Mouse (Mus musculus) ovary, adult 18-20 months (tissue): Measurements from ENCODE around the gene Ak2.
A peak's percentile ranks its signal among the peaks of the same experiment; 100 is the strongest.

ENCODE experiments used
- DNase-seq: peaks from one replicate; pipeline ENCODE4 v3.0.0; 2022; ENCODE audit warnings: low spot score, mixed read lengths

Ak2 gene

DNA sequence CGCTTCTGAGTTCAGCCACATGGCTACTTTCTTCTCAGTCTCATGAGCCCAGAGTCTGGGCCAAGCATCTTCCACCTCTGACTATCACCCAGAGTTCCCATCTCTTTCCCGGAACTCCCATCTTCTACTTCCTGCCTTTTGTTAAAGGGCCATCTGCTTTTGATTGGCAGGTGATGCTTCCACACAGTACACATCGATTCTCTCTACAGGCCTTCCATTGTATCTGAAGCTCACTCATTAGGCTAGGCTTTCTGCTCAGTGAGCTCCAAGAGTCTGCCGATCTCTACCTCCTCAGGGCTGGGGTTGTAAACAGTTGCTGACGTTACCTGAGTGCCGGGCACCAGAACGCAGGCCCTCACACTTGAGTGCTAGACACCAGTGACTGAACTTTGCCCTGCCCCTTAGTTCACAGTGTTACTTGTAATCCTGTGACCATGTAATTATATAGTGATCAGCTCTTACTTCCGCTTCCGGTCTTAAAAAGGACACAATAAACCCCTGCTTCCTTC lies at the start of gene Ak2:
TSS of gene Ak2 (plus strand) at position 459 of the 509 bp plus-strand sequence.
- DNase-seq: no peak

DNA sequence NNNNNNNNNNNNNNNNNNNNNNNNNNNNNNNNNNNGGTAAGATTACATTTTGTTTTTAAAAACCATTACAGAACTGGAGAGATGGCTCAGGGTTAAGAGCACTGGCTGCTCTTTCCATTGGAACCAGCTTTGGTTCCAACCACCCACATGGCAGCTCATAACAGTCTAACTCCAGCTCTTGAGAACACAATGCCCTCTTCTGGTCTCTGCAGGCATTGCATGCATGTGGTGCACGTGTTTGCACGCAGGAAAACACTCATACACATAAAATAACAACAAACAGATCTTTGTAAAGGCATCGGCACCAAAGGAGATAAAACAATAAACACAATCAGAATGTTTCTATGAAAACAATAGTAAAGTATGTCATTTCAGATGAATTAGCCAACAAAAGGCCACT lies 49.4 kb upstream of the Ak2 start:
- DNase-seq: no peak

DNA sequence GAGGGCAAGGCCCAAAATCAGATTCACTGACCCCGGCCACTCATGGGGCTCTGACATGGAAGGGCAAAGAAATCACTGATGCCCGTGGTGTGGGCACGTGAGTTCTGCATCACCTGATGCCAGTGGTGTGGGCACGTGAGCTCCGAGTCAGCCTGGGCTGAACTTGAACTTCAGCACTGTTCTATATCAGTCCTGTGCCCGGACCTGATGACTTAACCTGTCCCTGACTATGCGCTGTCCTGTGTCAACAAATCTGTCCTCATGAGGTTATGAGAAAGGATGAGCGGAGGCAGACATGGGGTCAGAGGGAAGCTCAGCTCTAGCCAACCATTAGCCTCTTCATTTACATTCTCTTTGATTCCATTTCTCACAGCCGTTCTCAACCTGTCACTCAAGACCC lies 45.0 kb upstream of the Ak2 start:
- no peak for DNase-seq

DNA sequence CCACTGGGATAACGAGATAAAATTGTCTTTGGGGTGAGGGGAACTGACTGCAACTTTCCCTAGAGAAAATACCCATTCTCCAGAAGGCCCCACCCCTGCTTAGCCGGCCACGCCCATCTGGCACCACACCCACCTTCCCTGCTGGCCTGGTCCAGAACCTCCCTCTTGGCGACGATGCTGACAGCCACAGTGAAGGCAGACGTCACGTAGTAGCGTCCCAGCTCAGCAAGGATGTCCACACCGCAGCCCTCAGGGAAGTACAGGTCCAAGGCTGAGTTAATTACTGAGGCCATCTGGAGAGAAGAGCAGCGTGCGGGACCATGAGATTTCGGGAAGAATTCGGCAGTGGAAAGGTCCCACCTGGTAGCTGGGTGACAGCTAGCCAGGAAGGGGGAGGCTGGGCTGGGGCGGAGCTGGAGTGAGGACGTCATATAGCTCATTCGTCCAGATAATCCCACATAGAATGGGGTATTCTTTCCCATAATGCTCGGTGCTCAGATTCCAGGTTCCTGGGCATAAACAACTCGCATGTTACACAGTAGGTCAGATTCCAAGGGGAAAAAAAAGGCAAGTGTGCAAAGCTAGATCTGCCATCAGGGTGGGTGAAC lies 44.3 kb upstream of the Ak2 start:
- no peak for DNase-seq

DNA sequence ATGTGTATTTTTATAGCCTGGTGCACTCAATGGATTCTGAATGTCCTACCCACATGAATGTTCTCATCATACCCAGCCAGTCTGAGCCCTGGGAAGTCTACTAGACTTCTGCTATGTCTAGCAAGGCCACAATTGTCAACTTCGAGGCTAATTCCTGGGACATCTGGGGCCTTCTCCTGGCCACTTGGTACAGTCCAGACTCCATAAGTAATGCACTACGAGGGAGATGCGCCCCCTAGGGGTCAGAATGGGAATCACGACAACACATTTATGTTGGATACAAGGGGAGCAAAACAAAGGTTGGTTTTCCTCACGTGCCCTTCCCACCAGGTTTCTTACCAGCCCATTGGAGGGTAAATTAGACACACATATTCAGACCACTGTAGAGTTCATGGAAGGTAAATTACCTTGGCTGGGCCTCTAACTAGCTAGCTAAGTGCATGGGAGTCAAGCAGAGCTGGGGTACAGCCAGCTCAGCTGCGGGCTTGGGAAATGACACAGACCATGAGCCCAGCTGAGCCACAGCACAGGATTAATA lies 43.6 kb upstream of the Ak2 start:
- no peak for DNase-seq

DNA sequence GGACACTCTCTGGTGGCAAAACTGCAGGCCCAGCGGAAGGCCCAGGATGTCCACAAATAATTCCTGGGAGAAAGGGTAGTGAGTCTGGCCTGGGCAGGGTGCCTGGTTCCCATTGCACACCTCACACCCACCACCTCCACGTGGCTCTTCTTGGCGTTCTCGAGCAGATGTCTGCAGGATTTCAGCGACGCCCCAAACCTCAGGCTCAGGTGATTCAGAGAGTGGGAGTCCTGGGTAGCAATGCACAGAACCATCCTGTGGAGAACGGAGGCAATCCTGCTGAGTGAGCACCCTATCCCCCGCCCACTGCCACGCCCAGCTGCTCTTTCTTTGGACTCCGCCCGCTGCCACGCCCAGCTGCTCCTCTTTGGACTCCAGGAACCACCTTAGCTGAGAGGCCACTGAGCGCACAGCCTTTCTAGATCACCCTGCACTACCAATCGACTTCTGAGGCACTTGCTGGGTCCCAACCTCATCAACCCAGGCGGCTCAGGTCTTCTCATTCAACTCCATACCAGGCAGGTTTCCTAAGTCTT lies 42.2 kb upstream of the Ak2 start:
- no peak for DNase-seq

DNA sequence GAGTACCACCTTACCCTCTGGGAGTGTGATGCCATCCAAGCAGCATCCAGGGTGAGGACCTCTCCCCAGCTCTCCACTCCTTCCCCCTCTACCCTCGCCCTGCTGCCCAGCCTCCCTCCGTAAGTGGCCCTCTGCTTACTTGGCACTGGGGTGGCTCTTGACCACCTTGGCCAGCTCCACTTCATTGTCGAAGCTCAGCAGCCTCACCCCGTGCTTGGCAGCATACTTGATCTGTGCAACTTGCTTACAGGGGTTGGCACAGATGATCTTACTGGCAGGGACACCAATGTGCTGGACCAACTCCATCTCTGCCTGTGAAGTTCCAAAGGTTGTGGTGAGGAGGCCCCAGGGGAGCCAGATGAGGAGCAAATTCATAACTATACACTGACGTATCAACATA lies 41.3 kb upstream of the Ak2 start:
- no peak for DNase-seq

DNA sequence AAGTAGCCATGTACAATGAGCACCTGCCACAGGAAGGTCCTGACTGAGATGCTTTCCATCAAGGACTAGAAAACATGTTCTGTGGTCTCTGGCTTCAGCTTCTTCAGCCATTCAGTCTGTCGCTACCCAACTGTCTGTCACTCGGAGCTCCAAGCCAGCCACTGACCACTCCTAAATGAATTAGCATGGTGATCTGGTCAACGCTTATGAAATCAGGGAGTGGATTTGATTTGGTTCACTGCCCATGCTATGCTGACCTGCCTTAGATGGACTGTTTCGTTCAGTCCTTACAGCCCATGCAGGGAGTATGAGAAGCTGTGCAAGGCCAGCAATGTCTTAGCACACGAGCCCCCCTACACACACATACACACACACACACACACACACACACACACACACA lies 37.9 kb upstream of the Ak2 start:
- DNase-seq: no peak

DNA sequence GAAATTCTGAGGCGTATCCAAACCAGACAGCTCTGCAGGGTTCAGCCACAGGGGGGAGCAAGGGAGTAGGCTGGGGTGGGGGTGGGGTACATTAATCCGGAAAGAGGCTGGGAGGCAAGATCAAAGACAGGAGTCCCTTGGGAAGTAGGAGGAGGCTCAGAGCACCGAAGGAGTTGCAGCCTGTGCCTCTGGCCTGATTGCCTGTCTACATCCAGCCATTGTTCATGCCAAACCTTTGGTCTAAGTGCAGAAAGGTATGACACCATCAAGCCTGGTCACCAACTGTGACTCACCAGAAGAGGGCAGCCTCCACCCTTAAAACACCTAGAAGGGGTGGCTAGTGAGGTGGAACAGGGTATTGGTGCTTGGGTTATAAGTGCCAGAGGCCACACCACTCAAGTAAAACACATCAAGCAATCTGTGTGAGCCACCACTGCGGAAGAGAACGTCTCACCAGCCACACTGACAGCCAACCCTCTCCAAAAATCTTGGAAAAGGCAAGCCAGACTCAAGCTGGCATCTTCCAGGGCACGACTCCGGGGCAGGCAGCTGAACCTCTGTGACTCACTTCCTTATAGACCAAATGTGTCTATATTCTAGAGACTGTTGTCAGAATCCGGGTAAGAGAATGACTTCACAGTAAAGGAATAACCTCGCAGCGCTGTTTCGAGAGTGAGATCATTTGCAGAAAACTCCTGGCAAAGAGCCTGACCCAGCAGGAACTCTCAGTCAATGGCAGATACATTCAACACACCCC lies 34.4 kb upstream of the Ak2 start:
- no peak for DNase-seq

DNA sequence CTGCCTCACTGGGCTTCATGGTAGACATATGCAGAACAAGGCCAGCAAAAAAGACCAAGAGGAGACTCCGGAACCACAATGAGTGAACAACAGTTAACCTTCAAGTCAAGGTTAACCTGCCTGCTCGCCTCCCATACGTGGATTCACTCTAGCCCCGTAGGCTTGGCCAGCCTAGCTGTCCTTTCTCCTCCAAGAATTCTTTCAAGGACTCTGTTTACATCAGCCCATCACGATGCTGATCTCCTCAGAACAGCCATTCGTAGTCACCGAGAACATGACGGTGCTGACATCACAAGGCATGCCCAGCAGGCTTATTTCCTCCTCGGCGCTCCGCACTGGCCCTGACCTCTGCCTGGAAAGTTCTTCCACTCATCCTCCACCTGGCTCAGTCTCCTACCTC lies 33.6 kb upstream of the Ak2 start:
- DNase-seq: no peak

DNA sequence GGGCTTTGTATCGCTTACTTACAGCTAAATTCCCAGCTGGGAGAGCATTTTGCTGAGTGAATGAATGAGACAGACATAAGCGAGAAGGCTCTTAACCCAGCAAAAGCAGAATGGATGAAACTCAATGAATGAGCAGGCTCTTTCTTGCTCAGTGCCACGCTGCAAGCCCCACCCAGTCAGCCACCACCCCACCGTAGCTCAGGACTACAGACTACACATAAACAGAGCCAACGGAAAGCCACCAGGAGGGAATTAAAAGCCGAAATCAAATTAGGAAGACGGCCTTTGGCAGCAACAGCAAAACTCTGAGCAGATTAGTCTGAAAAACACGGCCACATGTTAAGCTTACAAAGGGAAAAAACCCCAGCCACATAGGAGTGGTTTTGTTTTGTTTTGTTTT lies 32.9 kb upstream of the Ak2 start:
- DNase-seq: no peak

DNA sequence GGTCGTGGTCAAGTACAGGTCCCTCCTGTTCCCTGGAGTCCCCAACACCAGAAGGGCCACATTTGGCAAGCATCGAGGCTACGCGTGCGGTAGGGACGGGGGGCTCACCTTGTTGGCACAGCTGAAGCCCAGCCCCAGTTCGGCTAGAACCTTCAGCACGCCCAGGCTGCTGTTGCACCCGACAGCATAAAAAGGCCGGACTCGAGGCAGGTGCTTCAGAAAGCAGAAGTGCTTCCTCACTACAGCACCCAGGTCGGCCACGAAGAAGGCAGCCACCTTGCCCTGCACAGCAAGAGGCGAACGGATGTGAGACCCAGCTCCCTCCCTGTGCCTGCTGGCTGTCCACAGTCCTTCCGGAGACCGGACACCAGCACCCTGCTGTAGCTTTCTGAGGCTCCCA lies 32.1 kb upstream of the Ak2 start:
- no peak for DNase-seq

DNA sequence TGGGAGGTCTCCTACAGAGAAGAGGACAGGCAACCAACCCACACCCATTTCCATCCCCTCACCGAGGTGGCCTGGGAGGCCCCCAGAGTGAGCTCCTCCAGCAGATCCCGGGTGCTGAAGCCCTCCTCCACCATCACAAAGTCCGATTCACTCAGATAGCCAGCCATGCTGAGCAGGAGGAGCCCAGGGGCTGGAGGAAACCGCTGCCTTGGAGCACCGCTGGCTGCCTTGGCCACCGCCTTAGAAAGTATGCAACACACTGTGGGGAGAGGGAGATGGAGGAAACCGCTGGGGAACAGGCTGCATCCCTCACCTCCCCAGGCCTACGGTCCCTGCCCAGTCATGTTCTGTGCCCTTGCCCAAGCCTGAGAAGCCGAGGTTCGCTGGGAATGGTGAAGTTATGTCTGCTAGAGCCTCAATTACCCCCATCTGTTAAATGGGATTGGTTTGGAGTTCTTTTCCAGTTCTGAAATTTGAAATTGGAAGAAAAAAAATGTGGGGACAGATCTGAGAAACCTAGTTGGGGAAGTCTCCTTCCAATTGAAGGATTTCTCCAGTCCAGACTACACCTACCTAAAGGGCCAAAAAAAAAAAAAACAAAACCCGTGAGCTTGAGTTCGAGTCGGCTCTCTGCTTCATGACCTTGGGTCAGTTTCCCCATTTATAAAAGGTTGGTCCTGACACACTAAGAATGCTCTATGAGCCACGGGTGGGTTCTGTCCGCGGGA lies 30.3 kb upstream of the Ak2 start:
- no peak for DNase-seq

DNA sequence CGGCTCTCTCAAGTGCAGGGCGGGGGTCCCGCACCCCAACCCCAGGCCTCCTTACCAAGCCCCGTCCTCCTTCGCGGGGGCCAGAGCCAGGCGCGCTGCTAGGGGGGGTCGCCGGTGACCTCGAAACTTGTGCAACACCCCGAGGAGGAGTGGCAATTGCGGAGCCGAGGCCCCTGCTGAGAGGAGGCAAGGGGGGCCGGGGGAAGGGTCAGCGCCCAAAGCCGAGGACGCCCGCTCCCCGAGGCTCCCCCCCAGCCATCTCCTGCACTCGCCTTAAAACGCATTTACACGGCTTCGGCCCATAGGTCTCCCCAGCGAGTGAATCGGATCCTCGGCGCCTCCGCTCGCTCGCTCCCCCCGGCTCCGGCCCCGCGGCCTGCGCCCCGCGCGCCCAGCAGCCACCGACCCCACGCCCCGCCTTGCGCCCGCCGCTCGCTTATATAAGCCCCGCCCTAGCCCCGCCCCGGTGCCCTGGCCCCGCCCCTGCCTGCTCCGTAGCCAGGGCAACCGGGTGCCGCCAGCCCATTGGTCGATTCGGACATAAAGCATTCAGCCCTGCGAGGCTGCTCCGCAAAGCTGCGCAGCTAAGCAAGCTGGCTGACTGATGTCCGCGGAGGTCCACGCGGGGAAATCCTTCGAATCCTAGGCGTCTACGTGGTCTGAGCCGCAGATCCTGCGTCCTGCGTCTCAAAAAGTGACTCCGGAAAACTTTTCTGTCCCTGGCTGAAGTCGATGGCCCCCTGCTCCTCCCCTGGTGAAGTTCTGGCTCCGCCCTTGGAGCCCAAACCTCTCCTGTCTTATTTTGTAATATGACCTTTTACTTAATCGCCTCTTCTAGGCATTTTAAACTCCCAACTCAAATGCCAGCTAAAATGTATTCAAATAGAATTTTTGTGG lies 29.5 kb upstream of the Ak2 start, which contains the start of gene Azin2:
TSS of gene Azin2 (minus strand) at position 414 of the 897 bp plus-strand sequence.
- DNase-seq: peak; percentile 85

DNA sequence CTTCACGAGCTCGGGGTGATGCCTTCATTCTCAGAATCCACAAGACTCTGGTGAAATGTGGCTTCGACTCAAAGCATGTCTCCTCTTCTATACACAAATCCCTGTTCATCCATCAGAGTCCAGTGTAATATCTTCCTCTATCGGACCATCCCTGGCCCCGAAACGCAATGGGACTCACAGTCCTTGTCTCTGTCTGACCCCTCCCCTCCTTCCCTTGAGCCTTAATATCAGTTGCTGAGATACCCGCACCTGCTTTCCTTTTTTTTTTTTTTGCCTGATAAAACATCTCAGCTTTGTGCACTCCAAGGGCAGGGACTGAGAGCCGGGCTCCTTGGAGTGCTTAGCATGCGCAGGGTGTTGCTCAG lies 28.9 kb upstream of the Ak2 start:
- no peak for DNase-seq

DNA sequence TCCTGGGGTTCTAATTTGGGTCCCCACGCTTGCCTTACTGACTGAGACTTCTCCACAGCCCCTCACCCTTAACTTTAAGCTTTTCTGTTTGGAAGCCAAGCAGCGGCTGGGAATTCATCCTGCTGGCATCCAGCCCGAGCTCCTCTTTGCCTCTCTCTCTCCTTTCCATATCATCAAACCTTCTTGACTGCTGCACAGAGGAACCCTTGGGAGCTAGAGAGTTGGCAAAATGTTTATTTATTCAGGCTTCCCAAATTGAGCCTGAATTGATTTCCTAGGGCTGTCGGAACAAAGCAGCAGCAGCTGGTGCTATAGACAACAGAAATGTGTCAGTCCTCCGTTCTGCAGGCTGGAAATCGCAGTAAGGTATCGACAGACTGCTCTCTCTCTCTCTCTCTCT lies 25.0 kb upstream of the Ak2 start:
- DNase-seq: no peak

DNA sequence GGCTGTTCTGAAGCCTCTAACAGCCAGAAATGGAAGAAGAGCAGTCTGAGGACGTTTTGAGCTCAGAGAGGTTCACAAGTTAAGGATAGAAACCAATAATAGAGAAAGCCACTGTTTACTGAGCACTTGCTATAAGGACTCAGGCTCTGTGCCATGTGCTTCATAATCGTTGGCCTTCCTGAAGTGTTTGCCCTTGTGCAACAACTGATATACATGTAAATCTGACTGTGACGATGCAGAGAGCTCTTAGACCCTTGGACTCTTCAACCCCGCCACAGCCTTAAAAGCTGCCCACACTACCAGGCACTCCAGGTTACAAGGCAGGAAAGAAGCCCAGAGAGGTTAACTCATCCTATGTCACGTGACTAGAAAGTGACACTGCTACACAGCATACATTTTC lies 22.7 kb upstream of the Ak2 start:
- no peak for DNase-seq

DNA sequence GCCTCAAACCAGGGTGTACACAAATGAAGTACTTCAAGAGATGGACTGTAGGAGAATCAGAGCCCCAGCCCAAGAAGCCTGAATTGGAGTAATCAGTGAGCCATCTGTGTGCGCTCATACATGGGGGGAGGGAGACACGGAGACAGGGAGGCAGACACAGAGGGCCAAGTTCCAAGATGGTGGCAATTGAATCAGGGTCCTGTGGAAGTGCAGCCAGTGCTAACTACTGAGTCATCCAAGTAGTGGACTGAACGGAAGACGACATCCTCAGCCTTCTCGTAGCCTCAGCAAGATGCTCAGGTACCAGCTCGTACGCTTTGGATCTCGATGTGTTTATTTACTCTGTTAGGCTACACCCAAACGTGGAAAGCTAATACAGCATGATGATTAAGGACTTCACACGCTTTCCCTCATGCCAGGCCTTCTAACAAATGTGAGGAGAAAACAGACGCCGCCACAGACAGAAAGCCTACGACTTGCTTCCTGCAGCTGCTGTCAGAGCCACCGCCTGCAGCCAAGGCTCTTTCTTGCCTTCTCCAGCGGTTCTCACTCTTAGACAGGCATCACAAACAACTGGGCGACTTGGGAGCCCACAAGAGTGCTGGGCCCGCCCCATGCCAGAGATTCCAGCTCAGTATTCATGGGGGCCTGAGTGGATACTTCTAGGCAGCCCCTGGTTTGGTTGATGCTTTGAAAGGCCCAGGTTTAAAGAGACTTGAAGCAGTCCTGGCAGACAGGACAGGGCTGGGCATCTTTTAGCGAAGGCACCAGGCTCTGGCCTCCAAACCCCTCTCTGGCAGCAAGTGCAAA lies 21.9 kb upstream of the Ak2 start:
- DNase-seq: no peak

DNA sequence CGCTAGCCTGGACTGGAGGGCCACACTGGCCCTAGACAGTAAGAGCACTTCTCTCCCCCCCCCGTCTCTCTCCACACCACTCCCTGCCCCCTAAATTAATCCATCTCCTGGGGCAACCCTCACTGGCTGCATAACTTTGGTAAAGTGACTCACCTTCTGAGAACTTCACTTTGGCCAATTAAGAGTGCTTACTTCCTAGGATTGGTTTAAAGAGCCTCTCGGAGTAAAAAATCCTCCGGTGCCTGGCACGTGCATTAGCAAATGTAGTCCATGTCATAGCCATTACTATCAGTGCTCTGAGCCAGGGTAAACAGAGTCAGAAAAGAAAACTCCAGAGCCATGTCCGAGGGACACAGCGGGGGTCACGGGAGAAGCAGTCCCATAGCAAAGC lies 21.3 kb upstream of the Ak2 start:
- DNase-seq: no peak

DNA sequence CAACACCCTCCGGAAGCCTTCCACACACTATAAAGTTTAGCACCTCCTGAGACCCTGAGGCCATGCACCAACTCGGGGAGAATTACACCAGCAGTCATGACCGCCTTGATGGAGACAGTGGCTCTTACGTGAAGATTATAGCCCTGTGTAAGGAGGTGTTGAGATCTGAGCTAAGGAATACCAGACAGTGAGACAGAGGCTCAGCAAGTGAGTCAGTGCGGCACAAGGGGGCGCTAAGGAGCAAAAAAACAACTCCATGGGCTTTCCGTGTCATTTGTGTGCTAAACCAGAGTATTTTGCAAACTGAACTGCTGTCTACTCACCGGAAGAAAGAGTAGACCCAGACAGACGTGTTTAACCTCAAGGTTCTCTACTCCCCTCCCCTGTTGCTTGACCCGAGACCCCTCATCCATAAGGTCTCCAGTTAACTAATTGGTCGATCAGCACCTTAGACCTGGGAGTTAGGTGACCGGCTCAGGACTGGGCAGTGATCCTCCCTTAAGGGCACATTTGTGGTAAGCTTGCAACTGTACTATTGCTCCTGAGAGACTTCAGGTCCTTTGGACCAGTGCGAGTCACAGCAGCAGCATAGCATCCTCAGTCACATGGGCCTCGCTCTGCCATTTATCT lies 20.6 kb upstream of the Ak2 start:
- DNase-seq: no peak
